Mouse (Mus musculus): ENCODE results near the gene Lipt1.

- TF ChIP-seq EP300 (IDR thresholded peaks at IDR 0.05; ENCODE audit: low read depth), result no peak
- TF ChIP-seq CTCF (IDR thresholded peaks at IDR 0.05; ENCODE audit: low read depth), result no peak
These were observed 41.2 kb downstream of the Lipt1 start for GRCm38 (mm10) chr1:37912751-37913150.

Measured in liver, embryonic 14.5 days (tissue).